Mouse (Mus musculus): ENCODE measurements around the gene Smpd1. TPM values are rescaled to one million over a fixed set of nuclear protein-coding genes. Genes with fewer than 3 reads are reported as not detected.
A peak's percentile ranks its signal among the peaks of the same experiment; 100 is the strongest.

The Smpd1 gene
- total RNA-seq, 2 experiments from 2014 or later: 96.9 to 107 TPM

DNA sequence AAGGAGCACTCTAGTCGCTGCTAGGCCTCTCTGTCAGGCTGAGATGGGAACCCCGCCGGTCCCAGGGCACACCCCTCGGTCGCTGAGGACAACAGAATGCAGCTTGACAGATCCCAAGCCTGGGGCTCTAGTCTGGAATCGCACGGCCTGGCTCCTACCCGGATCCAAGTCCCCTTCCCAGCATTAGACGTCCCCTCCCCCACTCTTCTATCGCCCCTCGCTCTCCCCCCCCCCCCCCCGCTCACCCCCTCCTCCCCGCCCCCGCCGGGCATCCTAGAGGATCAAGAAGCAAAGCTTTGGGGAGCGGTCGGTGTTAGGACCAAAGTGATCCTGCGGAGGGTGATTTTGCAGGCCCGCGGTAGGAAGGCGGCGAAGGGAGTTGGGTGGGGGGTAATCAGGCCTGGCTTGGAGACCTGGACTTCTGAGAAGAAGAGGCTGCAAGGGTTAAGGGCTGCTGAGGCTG, 26.5 kb downstream of the Smpd1 start:
- intact Hi-C loops (cut with DNase I): loop anchor here (2.0 kb wide), 1 partner anchor 26 kb away; the partner anchor contains the start of gene Smpd1

DNA sequence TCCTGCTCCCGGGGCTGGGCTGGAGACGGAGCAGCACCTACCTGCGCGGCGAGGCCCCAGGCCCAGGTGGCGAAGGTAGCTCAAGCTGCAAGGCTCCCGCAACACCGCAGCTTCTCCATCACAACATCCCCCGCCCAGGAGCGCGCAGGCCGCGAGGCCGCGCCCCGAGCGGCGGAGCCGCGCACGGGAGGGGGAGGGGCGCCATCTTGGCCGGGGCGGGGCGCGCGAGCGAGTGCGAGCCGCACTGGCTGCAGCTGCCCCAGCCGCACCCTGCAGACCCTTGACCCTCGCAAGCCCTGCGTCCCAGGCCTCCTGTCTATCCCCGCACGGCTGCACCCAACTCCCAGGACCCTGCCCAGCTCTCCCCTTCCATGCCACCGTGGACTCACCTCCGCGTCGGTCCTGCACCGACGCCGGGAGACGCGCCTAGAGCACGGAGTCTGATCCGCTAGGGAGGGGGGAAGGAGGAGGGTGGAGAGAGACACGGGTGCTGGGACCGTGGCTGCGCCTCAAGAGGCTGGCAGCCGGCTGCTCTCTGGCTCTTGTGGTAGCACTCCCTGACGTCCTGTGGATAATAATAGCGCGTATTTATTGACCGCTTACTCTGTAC, 27.0 kb downstream of the Smpd1 start, which contains the start of gene Apbb1:
TSS of gene Apbb1 (minus strand) at position 560 of the 610 bp plus-strand sequence.
- H3K4me3 ChIP-seq: peak within 1 kb of the TSS; percentile 70
- intact Hi-C loops (cut with DNase I): loop anchor here (2.0 kb wide), 1 partner anchor 26 kb away; the partner anchor contains the start of gene Smpd1
- no peak for TF ChIP-seq CTCF (IDR thresholded peaks at IDR 0.05)
- DNase-seq (ENCODE audit: extremely low spot score in 1 of 2, low spot score in 2 of 2): peak; percentile 81 to 83
- peak within 1 kb of the TSS; percentile 95 for H3K27ac ChIP-seq

More for the DNA sequence above, 26.5 kb downstream of the Smpd1 start:
- no peak for TF ChIP-seq CTCF (IDR thresholded peaks at IDR 0.05)
- peak overlapping the region; percentile 70 for H3K4me3 ChIP-seq
- H3K27ac ChIP-seq: peak overlapping the region; percentile 95
- DNase-seq (ENCODE audit: extremely low spot score in 1 of 2, low spot score in 2 of 2): no peak

DNA sequence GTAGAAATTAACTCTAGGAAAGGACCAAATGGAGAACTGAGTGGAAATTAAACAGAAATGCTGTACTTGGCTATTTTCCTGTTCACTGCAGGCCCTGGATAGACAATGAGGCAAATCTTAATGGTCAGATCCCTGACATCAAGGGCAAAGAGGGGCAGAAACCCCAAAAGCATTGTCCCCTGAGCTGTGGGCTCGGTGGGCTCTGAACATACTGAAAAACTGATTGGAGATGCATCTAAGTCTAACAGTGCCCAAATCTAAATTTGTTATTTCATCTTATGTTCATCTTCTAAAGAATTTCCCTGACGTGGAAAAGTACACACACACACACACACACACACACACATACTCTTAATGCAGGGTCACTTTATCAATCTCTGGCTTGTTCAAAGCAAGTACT, 27.8 kb downstream of the Smpd1 start:
- TF ChIP-seq CTCF (IDR thresholded peaks at IDR 0.05): no peak
- Histone ChIP-seq H3K4me3 (peak overlapping the region; percentile 70), H3K27ac (no peak overlapping the region; the same call in 1 of the 2 replicates)
- intact Hi-C loops (cut with DNase I): loop anchor here (2.0 kb wide), 1 partner anchor 27 kb away; the partner anchor contains the start of gene Smpd1
- no peak for DNase-seq (ENCODE audit: extremely low spot score in 1 of 2, low spot score in 2 of 2)

DNA sequence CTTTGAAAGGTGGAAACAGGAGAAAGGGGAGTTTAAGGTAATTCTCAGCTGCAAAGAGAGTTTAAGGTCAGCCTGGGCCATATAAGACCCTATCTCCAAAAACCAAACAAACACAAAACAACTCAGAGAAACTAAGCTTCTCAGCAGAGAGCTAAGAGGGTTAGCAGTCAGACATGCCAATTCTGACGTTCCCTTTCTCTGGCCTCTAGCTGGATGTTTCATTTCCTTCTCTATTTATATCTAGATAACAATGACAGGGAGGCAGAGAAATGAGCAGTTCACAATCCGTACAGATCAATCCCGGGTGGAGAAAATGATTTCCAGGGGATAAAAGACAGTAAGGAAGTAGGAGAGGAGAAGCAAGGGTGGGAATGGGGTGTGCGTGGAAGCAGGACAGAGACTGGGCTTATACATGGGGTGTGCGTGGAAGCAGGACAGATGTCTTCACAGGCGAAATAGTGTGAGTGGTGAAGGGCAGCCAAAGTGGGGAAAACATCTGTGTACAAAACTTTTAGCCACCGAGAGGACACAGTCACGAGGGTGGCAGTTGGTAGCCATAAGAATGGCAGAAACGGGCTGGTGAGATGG, 34.3 kb downstream of the Smpd1 start:
- TF ChIP-seq CTCF (IDR thresholded peaks at IDR 0.05): no peak
- no peak for DNase-seq (ENCODE audit: extremely low spot score in 1 of 2, low spot score in 2 of 2)
- intact Hi-C loops (cut with DNase I): no loop called here
- H3K27ac ChIP-seq: no peak overlapping the region
- no peak overlapping the region for H3K4me3 ChIP-seq

DNA sequence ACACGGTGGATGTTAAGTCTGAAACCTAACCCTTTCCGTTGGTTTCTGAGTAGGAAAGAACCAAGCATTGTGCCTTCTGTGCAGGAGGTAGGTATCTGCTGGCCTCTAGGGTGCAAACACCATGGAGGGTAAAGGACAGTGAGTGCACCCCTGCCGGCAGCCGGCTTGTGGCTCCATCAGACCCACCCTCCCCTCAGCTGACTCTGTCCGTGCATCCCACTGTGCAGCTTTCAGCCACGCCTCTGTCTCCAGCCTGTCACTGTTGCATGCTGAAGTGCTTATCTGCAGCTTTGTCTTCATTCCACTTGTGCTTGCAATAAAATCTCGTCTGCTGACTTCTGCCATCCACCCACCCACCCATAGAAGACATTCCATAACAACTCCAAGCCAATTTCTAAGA, 35.9 kb downstream of the Smpd1 start:
- intact Hi-C loops (cut with DNase I): no loop called here
- H3K4me3 ChIP-seq: no peak overlapping the region
- DNase-seq (ENCODE audit: extremely low spot score in 1 of 2, low spot score in 2 of 2): no peak
- no peak for TF ChIP-seq CTCF (IDR thresholded peaks at IDR 0.05)
- H3K27ac ChIP-seq: no peak overlapping the region

DNA sequence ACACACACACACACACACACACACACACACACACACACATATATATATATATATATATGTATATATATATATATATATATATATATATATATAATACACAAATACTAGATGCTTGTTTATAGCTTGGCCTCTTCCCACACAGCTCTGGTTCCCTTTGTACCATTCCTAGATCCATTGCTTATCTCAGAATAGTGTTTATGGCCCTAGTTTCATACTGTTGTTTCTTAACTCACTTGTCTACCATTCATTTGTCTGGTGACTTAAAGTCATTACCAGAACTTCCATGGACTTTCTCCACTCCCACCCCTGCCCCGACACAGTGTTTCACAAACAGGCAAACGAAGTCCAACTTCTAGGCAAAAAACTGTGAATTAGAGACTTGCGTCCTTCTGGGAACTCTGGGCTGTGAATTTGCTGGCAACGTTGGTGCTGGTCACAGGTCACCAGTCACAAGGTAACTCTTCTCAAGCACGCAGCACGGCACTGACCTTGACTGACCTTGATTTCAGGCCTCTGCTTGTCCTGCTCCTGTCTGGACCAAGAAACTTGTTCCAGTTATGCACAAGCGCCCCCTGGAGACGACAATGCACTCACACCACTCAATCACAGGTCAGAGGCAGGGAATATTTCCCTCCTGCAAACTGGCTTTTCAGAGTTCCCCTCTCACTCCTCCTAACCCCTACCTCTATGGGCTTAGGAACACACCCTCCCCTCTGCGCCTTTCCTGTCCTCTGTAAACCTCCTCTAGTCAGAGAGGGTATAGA, 48.9 kb downstream of the Smpd1 start:
- DNase-seq (ENCODE audit: extremely low spot score in 1 of 2, low spot score in 2 of 2): peak; percentile 65
- no peak overlapping the region for H3K4me3 ChIP-seq
- peak; percentile 74 for TF ChIP-seq CTCF (IDR thresholded peaks at IDR 0.05)
- no peak overlapping the region for H3K27ac ChIP-seq
- intact Hi-C loops (cut with DNase I): loop anchor here (2.0 kb wide), 1 partner anchor 54 kb away; no protein-coding TSS in a partner anchor

Other genes with a start within 250 kb of the Smpd1 start
- not detected for gene Olfr689, start 243.2 kb upstream of the Smpd1 start, total RNA-seq (2021)
- gene Olfr690, start 220.3 kb upstream of the Smpd1 start, total RNA-seq (2021): 1 to 10 TPM in 1 of 2 experiments, under 1 TPM in 1; 0.93 to 1.2 TPM
- 1 to 10 TPM in 1 of 2 experiments, under 1 TPM in 1; 0.96 to 1.3 TPM for gene Olfr691, start 212.1 kb upstream of the Smpd1 start, total RNA-seq (2021)
- not detected for gene Olfr692, start 186.1 kb upstream of the Smpd1 start, total RNA-seq (2021)
- not detected for gene Gm5901, start 179.3 kb upstream of the Smpd1 start, total RNA-seq (2021)
- gene Fam160a2, start 154.3 kb upstream of the Smpd1 start, total RNA-seq (2021): 10 to 100 TPM; 74.5 to 80.4 TPM
- 1 to 10 TPM in 1 of 2 experiments, under 1 TPM in 1; 0.98 to 1.1 TPM for gene Cnga4, start 149.8 kb upstream of the Smpd1 start, total RNA-seq (2021)
- 10 to 100 TPM; 64.9 to 65.5 TPM for gene Cckbr, start 128.6 kb upstream of the Smpd1 start, total RNA-seq (2021)
- 10 to 100 TPM; 17.9 to 18.7 TPM for gene Cavin3, start 72.1 kb upstream of the Smpd1 start, total RNA-seq (2021)
- gene Apbb1, start 27.3 kb downstream of the Smpd1 start, total RNA-seq (2021): 100 to 1,000 TPM; 440 to 458 TPM
- gene Hpx, start 45.8 kb downstream of the Smpd1 start, total RNA-seq (2021): under 1 TPM; 0.30 to 0.68 TPM
- 100 to 1,000 TPM; 151 to 165 TPM for gene Trim3, start 79.2 kb downstream of the Smpd1 start, total RNA-seq (2021)
- 10 to 100 TPM; 67.8 to 76.8 TPM for gene Timm10b, start 85.7 kb downstream of the Smpd1 start, total RNA-seq (2021)
- gene Arfip2, start 86.1 kb downstream of the Smpd1 start, total RNA-seq (2021): 100 to 1,000 TPM in 1 of 2 experiments, 10 to 100 TPM in 1; 93.3 to 109 TPM
- gene Gm45799, start 86.2 kb downstream of the Smpd1 start, total RNA-seq (2021): 10 to 100 TPM; 11.4 to 18.8 TPM
- 1 to 10 TPM; 7.1 to 7.6 TPM for gene Dnhd1, start 96.5 kb downstream of the Smpd1 start, total RNA-seq (2021)
- 10 to 100 TPM; 67.4 to 73.5 TPM for gene Ilk, start 182.2 kb downstream of the Smpd1 start, total RNA-seq (2021)
- gene Rrp8, start 183.0 kb downstream of the Smpd1 start, total RNA-seq (2021): 10 to 100 TPM; 12.3 to 13.5 TPM
- 100 to 1,000 TPM; 110 to 111 TPM for gene Taf10, start 190.0 kb downstream of the Smpd1 start, total RNA-seq (2021)
- 10 to 100 TPM; 68.2 to 68.4 TPM for gene Tpp1, start 197.9 kb downstream of the Smpd1 start, total RNA-seq (2021)
- 10 to 100 TPM; 10.1 to 10.9 TPM for gene Dchs1, start 233.3 kb downstream of the Smpd1 start, total RNA-seq (2021)

Measured in left cerebral cortex, adult 2 months (tissue).